Mouse (Mus musculus) forebrain, postnatal 0 days (tissue): ENCODE results near the gene Olfr988. TPM values are rescaled to one million over a fixed set of nuclear protein-coding genes. Genes with fewer than 3 reads are reported as not detected.
"Not testable (repeated sequence)": the region's sequence is repeated elsewhere in the genome, so short reads cannot be mapped to it uniquely, and the experiment has no call there.

ENCODE experiments used
- ATAC-seq: fragments of 200-750 bp; cut with Nextera tagmentation; 2 replicates; pipeline ENCODE4 v1.8.0; 2017; ENCODE audit warnings: mild to moderate bottlenecking, moderate library complexity
- DNase-seq: peaks from one replicate; pipeline ENCODE4 v3.0.0-alpha.2; 2015
- H3K27ac ChIP-seq: fragments of 300-500 bp; sonication (generic); 2 replicates; pipeline ENCODE4 v1.5.1; 2014; ENCODE audit warnings: low read depth, mild to moderate bottlenecking, antibody characterized with exemption, low read length, moderate library complexity, mixed read lengths
- H3K27me3 ChIP-seq: fragments of 300-500 bp; sonication (generic); 2 replicates; pipeline ENCODE4 v1.6.1; 2014; ENCODE audit warnings: mild to moderate bottlenecking, low read length, mixed read lengths; ENCODE audit not compliant: insufficient read depth
- H3K36me3 ChIP-seq: fragments of 300-500 bp; sonication (generic); 2 replicates; pipeline ENCODE4 v1.6.1; 2014; ENCODE audit warnings: mild to moderate bottlenecking, moderate library complexity; ENCODE audit not compliant: insufficient read depth
- H3K4me1 ChIP-seq: fragments of 300-500 bp; sonication (generic); 2 replicates; pipeline ENCODE4 v1.6.1; 2014; ENCODE audit warnings: antibody characterized with exemption; ENCODE audit not compliant: insufficient read depth
- H3K4me2 ChIP-seq: fragments of 300-500 bp; sonication (generic); 2 replicates; pipeline ENCODE4 v1.6.1; 2014; ENCODE audit warnings: low read depth, mild to moderate bottlenecking, moderate library complexity
- H3K4me3 ChIP-seq: fragments of 300-500 bp; sonication (generic); 2 replicates; pipeline ENCODE4 v1.5.1; 2014; ENCODE audit warnings: low read depth, low read length, mixed read lengths
- H3K9ac ChIP-seq: fragments of 300-500 bp; sonication (generic); 2 replicates; pipeline ENCODE4 v1.6.1; 2014; ENCODE audit warnings: mild to moderate bottlenecking
- H3K9me3 ChIP-seq: fragments of 300-500 bp; sonication (generic); 2 replicates; pipeline ENCODE4 v1.6.1; 2016; ENCODE audit warnings: low read length
- CTCF ChIP-seq: sonication (generic); IDR thresholded peaks from 2 replicates; pipeline ENCODE4 v1.5.1; 2016; ENCODE audit warnings: antibody characterized with exemption, control low read depth, low read depth
- WGBS: fragments of 180-500 bp; shearing (Covaris S2); extraction: QIAGEN DNeasy Blood & Tissue Kit; methylation state at CpG from one replicate; pipeline ENCODE4 v1.1.7; 2014; 5-methylcytosine and 5-hydroxymethylcytosine counted together
- polyA plus RNA-seq: library from polyadenylated mRNA; unstranded; fragments of >200 nt; fragmentation: Nextera tagmentation; extraction: Ambion mirVana; gene quantifications from 2 replicates; pipeline ENCODE4 v1.2.1, GENCODE M21; 2015
- total RNA-seq: library from RNA; depleted of rRNA; stranded (reverse); fragments of >200 nt; gene quantifications from 2 replicates; pipeline ENCODE4 v1.2.3, GENCODE M21; 2014; rRNA removed

The Olfr988 gene
- total RNA-seq (not detected in 2 replicates), polyA plus RNA-seq (not detected in 2 replicates)

DNA sequence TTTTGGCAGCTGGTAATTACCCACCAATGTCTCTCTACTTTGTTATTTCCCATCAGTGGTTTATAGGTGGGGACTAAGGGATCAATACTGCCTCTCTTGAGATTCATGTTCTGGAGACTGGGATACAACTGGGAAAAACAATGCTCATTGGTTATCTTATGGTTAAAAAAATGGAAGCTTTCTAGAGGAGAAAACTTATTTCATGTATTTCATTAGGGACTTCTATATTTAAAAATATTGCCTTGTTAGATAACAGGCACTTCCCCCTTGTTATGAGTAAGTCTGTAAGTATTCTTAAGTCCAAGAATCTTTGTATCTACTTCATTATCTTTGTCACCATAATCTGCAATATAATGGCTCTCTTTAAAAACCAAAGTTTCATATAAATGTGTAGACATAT is at the start of gene Olfr988:
Gene Olfr988 (minus strand): TSS at position 101 of the 400 bp plus-strand sequence.
- not testable (repeated sequence) for H3K27ac ChIP-seq, H3K36me3 ChIP-seq, H3K9ac ChIP-seq, H3K9me3 ChIP-seq, H3K4me3 ChIP-seq, H3K4me2 ChIP-seq, H3K4me1 ChIP-seq, H3K27me3 ChIP-seq, DNase-seq, ATAC-seq

- no peak within 1 kb of the TSS for H3K4me3 ChIP-seq
- DNase-seq, result no peak
- H3K4me1 ChIP-seq, result no peaks in the 10 kb centered on the region
- no peak within 1 kb of the TSS for H3K4me2 ChIP-seq
- no peak for ATAC-seq
- 58% methylated on average over 2 of the region's 2 CpGs for WGBS
- H3K27ac ChIP-seq, result no peak within 1 kb of the TSS
- H3K9ac ChIP-seq, result no peak within 1 kb of the TSS
- H3K9me3 ChIP-seq, result no peaks in the 10 kb centered on the region
- H3K36me3 ChIP-seq, result no peaks in the 10 kb centered on the region
- no peaks in the 10 kb centered on the region for H3K27me3 ChIP-seq
- no peak for TF ChIP-seq CTCF
Measured at GRCm38 (mm10) chr2:85409369-85409768, 46.3 kb upstream of the Olfr988 start, which contains the start of gene Olfr992. TSS of gene Olfr992 (minus strand) at chr2:85409469.

- 81% methylated on average over 7 of the region's 7 CpGs for WGBS
- Histone ChIP-seq H3K4me3 (no peak overlapping the region), H3K27ac (no peak overlapping the region), H3K4me2 (no peak overlapping the region), H3K36me3 (no peaks in the 10 kb centered on the region), H3K4me1 (no peaks in the 10 kb centered on the region), H3K9me3 (no peaks in the 10 kb centered on the region), H3K27me3 (no peaks in the 10 kb centered on the region), H3K9ac (no peak overlapping the region)
- ATAC-seq (no peak), DNase-seq (no peak)
- TF ChIP-seq CTCF, result no peak
Measured at GRCm38 (mm10) chr2:85339972-85340371, 23.1 kb downstream of the Olfr988 start.

DNA sequence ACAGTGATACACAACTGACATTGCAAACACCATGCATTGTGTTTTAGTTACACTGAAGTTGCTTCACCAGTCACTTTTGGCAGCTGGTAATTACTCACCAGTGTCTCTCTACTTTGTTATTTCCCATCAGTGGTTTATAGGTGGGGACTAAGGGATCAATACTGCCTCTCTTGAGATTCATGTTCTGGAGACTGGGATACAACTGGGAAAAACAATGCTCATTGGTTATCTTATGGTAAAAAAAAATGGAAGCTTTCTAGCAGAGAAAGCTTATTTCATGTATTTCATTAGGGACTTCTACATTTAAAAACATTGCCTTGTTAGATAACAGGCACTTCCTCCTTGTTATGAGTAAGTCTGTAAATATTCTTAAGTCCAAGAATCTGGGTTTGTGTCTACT is 23.8 kb downstream of the Olfr988 start, which contains the start of gene Olfr987:
Gene Olfr987 (minus strand): TSS at position 101 of the 400 bp plus-strand sequence.
- H3K27me3 ChIP-seq, ATAC-seq, H3K27ac ChIP-seq, H3K9me3 ChIP-seq, H3K4me3 ChIP-seq, H3K4me2 ChIP-seq, H3K9ac ChIP-seq, DNase-seq, H3K4me1 ChIP-seq, H3K36me3 ChIP-seq: not testable (repeated sequence)

- no peak overlapping the region for H3K4me3 ChIP-seq
- TF ChIP-seq CTCF, result no peak
- no peak overlapping the region for H3K9ac ChIP-seq
- H3K9me3 ChIP-seq, result no peaks in the 10 kb centered on the region
- DNase-seq (peak; percentile 1), ATAC-seq (peak; percentile 45; the same call in 1 of the 2 replicates)
- H3K36me3 ChIP-seq, result no peaks in the 10 kb centered on the region
- 26% methylated on average over 1 of the region's 1 CpGs for WGBS
- no peaks in the 10 kb centered on the region for H3K27me3 ChIP-seq
- H3K4me1 ChIP-seq, result no peaks in the 10 kb centered on the region
- H3K27ac ChIP-seq, result no peak overlapping the region
- H3K4me2 ChIP-seq, result no peak overlapping the region
Measured at GRCm38 (mm10) chr2:85319106-85319505, 43.9 kb downstream of the Olfr988 start.

Other genes starting within 250 kb of the Olfr988 start
- gene Aplnr, start 227.0 kb downstream of the Olfr988 start, total RNA-seq, result 12.1 and 22.6 TPM in 2 replicates
- gene Aplnr, start 227.0 kb downstream of the Olfr988 start, polyA plus RNA-seq, result 23.9 and 25.3 TPM in 2 replicates
- gene Lrrc55, start 166.0 kb downstream of the Olfr988 start, total RNA-seq, result 31.5 and 36.7 TPM in 2 replicates
- 11.2 and 14.6 TPM in 2 replicates for gene Lrrc55, start 166.0 kb downstream of the Olfr988 start, polyA plus RNA-seq
- not detected in 2 replicates for gene Olfr987, start 23.9 kb downstream of the Olfr988 start, total RNA-seq
- gene Olfr987, start 23.9 kb downstream of the Olfr988 start, polyA plus RNA-seq, result not detected in 2 replicates
- not detected in 2 replicates for gene Olfr992, start 46.2 kb upstream of the Olfr988 start, total RNA-seq
- gene Olfr992, start 46.2 kb upstream of the Olfr988 start, polyA plus RNA-seq, result not detected in 2 replicates
- gene Olfr993, start 51.6 kb upstream of the Olfr988 start, total RNA-seq, result not detected in 2 replicates
- not detected in 2 replicates for gene Olfr993, start 51.6 kb upstream of the Olfr988 start, polyA plus RNA-seq
- gene Olfr994, start 73.2 kb upstream of the Olfr988 start, total RNA-seq, result not detected in 2 replicates
- gene Olfr994, start 73.2 kb upstream of the Olfr988 start, polyA plus RNA-seq, result not detected in 2 replicates
- gene Olfr995, start 80.4 kb upstream of the Olfr988 start, total RNA-seq, result not detected in 2 replicates
- not detected in 2 replicates for gene Olfr995, start 80.4 kb upstream of the Olfr988 start, polyA plus RNA-seq
- gene 4833423E24Rik, start 155.8 kb upstream of the Olfr988 start, total RNA-seq, result 0.52 and 0.62 TPM in 2 replicates
- 0.16 and 0.39 TPM in 2 replicates for gene 4833423E24Rik, start 155.8 kb upstream of the Olfr988 start, polyA plus RNA-seq
- not detected in 2 replicates for gene Olfr996, start 216.0 kb upstream of the Olfr988 start, total RNA-seq
- gene Olfr996, start 216.0 kb upstream of the Olfr988 start, polyA plus RNA-seq, result not detected in 2 replicates
- gene Olfr998, start 225.7 kb upstream of the Olfr988 start, total RNA-seq, result not detected in 2 replicates
- gene Olfr998, start 225.7 kb upstream of the Olfr988 start, polyA plus RNA-seq, result not detected in 2 replicates
- gene Olfr1000, start 248.7 kb upstream of the Olfr988 start, total RNA-seq, result not detected in 2 replicates
- not detected in 2 replicates for gene Olfr1000, start 248.7 kb upstream of the Olfr988 start, polyA plus RNA-seq